Mouse (Mus musculus): ENCODE data around the gene Tbc1d23.

Gene Tbc1d23

DNA sequence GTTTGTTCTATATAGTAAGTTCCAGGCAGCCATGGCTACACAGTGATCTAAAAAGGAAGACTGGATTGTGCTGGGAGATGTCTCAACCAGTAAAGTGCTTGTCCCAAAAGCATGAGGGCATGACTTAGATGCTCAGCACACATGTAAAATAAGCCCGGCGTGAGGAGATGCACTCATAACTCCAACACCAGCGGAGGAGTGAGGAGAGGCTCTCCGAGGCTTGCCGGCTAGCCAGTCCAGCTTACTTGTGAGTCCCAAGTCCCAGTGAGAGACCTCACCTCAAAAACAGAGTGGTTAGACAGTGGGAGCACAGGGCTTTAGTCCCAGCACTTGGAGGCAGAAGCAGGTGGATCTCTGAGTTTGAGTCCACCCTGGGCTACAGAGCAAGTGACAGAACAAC, 66.1 kb downstream of the Tbc1d23 start:
- no peak for DNase-seq (ENCODE audit: inconsistent age in 2 of 2, low spot score in 1 of 2)

GRCm38 (mm10) chr16:57163694-57164093, 67.6 kb downstream of the Tbc1d23 start:
- no peak for DNase-seq (ENCODE audit: inconsistent age in 2 of 2, low spot score in 1 of 2)

- no peak for DNase-seq (ENCODE audit: inconsistent age in 2 of 2, low spot score in 1 of 2)
These were observed 68.5 kb downstream of the Tbc1d23 start for GRCm38 (mm10) chr16:57162841-57163240.

DNA sequence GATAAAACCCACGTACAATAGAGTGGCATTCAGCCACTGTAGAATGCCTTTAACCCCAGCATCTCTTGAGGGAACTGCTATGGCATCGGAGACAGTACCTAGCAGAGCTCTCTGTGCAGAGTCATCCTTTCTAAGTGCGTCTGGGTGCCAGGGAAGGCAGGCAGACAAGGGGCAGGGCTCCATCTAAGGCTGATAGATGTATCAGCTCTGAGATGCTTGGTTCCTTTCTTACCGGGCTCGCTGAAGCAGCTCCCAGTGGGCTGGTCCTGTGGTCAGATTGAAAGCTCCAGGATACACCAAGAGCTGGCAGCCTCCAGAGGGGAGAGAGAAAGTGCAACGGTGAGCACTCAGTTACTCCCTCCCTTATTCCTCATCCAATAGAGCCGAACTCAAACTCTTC, 71.5 kb downstream of the Tbc1d23 start:
- DNase-seq (ENCODE audit: inconsistent age in 2 of 2, low spot score in 1 of 2) = no peak

- no peak for DNase-seq (ENCODE audit: inconsistent age in 2 of 2, low spot score in 1 of 2)
These were observed 73.6 kb downstream of the Tbc1d23 start for GRCm38 (mm10) chr16:57157728-57158127.

- no peak for DNase-seq (ENCODE audit: inconsistent age in 2 of 2, low spot score in 1 of 2)
These were observed 74.2 kb downstream of the Tbc1d23 start for GRCm38 (mm10) chr16:57157076-57157475.

DNA sequence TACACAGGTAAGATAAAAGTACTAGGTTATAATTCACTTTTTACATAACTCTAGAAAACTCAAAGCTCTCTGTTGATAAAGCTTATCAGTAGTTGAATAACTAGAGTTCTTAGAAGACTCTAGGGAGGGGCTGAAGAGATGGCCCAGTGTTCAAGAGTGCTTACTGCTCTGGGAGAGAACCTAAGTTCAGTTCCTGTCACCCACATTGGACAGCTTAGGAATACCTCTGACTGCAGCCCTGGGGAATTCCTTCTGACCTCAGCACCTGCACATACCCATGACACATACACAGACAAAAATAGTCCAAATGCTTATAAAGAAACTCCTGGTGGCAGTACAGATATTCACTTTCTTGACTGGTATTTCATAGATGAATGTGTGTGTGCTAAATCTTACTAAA, 75.4 kb downstream of the Tbc1d23 start:
- DNase-seq (ENCODE audit: inconsistent age in 2 of 2, low spot score in 1 of 2) = no peak

DNA sequence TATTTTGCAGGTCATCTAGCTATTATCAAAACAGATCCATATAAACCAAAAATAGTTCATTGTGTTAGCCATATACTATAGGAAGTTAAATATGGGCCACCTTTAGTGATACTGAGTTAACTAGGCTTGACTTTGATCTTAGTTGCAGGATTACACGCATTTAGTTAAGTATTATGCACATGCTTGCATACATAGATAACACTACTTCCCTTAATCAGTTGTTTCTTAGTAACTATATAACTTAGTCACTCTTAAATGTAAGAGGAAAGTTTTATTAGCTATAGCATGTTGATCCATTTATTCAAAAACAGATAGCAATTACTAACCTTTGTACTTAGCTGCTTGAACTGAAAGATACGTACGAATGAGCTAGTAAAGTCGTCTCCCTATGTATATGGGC, 79.9 kb downstream of the Tbc1d23 start:
- no peak for DNase-seq (ENCODE audit: inconsistent age in 2 of 2, low spot score in 1 of 2)

- peak; percentile 65 to 78 for DNase-seq (ENCODE audit: inconsistent age in 2 of 2, low spot score in 1 of 2)
These were observed 86.6 kb downstream of the Tbc1d23 start for GRCm38 (mm10) chr16:57144741-57145140.

GRCm38 (mm10) chr16:57133611-57134010, 97.7 kb downstream of the Tbc1d23 start:
- DNase-seq (ENCODE audit: inconsistent age in 2 of 2, low spot score in 1 of 2) = no peak

DNA sequence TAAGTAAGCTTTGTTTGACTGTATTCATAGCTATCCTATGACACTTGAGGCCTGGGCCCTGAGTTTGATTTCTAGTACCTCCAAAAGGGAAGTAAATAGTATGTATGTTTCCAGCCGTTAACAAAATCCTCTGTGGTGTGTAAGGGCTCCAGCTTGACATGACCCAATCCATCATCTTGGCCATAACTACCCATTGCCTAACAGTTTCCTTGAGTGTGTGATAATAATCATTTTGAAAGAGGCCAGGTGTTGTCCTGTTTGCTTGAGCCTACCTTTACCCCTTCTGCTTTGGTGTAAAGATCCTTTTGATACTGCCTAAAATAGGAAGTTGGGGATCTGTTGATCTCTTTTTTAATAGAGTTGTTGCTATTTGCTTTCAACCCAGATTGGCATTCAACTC, 99.0 kb downstream of the Tbc1d23 start:
- peak in 1 of 2 experiments; percentile 30 for DNase-seq (ENCODE audit: inconsistent age in 2 of 2, low spot score in 1 of 2)

- DNase-seq (ENCODE audit: inconsistent age in 2 of 2, low spot score in 1 of 2) = no peak
These were observed 99.8 kb downstream of the Tbc1d23 start for GRCm38 (mm10) chr16:57131544-57131943.

- DNase-seq (ENCODE audit: inconsistent age in 2 of 2, low spot score in 1 of 2) = peak in 1 of 2 experiments; percentile 46
These were observed 100.4 kb downstream of the Tbc1d23 start for GRCm38 (mm10) chr16:57130752-57131400.

DNA sequence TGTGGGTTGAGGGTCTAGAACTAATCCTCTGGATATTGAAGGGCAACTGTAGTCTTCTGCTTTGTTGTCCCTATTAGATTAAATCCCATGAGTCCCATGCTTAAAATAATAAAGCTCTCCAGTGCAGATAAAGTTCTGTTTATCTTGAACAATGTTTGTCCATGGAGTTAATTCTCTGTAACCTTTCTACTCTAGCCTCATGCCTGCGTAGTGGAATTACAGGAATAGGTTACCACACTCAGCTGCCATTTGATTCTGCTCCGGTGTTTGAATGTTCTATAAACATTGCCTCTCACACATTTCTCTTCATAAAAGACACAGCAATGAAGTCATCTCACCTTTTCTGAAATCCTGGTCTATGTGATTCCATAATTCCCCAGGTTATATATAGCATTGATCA, 103.5 kb downstream of the Tbc1d23 start:
- DNase-seq (ENCODE audit: inconsistent age in 2 of 2, low spot score in 1 of 2) = no peak

GRCm38 (mm10) chr16:57126268-57126667, 105.0 kb downstream of the Tbc1d23 start:
- peak in 1 of 2 experiments; percentile 21 for DNase-seq (ENCODE audit: inconsistent age in 2 of 2, low spot score in 1 of 2)

DNA sequence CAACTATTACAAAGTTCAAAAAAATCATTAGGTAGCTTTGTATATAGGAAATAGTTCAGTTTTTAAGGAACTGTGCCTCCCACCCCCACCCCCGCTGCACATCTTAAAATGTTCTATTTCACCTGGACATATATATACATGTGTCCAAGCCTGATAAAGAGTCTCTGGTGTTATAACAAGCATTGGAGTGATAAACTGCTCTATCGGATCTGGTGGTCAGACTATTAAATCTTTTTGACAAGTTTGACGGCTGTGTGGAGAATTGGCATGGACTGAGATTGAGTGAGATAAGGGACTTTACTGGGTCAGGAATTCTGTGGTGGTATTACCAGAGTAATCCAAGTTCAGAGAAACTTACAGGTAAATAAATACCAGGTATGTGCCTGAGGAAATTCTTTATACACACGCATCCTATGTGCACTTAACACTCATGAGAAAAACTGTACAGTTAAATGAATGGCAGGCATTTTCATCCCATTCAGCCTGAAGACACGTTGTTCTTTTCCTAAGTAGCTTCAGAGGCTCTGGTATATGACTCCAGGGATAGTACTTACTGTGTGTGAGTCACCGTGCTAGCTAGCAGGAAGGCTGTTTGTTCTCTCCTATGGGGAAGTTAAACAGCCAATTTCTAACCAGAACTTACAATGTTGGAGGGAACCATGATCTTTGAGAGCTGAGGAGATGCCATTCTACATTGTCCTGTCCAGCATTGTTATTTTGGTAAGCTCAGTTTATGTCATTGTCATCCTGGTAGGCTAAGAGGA, 108.4 kb downstream of the Tbc1d23 start:
- peak in 1 of 2 experiments; percentile 62 for DNase-seq (ENCODE audit: inconsistent age in 2 of 2, low spot score in 1 of 2)

DNA sequence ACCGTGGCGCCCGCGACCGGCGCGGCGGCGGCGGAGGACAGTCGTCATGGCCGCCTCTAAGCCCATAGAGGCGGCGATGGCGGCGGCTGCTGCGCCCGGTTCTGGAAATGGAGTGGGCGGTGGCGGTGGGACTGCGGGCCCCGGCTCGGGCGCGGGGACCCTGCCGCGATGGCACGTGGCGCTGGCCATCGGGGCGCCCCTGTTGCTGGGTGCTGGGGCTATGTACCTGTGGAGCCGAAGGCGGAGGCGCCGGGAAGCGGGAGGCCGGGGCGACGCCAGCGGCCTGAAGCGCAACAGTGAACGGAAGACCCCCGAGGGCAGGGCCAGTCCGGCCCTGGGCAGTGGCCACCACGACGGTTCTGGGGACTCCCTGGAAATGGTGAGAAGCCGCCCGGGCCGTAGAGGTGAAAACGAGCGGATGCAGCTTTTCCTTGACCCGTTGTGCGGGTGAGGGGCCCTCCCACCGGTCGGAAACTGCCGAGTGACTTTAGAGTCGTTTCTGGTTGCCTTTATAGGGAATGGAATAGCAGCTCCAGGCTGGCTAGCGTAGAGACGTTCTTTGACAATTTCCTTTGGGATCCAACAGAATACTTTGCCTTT, 109.4 kb downstream of the Tbc1d23 start:
- DNase-seq (ENCODE audit: inconsistent age in 2 of 2, low spot score in 1 of 2) = no peak

DNA sequence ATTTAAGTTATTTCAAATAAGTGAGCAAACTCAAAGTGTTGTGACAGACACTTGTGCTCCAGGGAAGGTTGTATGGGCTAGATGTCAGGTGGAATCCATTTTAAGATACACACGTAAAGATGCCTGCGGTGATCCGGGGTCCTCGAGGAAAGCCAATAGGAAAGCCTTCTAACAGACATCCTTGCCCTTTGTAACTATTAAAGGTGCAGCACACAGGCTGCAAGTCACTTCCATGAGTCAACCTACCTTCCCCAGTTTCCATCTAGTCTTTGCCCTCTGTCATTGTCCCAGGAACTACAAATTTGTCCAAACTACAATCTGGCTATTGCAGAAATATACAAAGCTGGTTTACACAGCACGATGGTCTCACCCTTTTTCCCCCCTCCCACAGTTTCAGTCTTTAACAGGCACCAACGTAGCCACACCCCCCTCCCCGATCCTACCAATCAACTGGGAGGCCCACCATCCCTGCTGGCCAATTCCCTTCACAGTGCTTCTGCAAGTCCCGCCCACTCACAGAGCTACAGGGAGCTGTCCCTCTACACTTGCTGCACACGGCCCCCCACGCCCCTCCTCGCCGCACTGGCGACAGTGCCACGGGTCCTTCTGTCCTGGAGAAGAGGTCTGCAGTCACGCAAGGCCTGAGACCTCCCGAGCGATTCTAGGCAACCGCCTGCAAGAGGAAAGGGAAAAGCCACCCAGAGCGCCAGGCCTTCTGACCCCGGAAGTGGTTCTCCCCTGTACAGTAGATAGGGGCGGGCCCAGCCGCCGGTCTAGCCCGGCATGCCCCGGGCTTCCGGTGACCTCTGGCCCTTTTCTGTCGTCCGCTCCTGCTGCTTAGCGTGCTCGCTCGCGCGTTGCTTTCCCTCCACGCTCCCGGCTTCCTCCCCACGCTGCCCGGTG, 110.1 kb downstream of the Tbc1d23 start, which contains the start of gene Tomm70a:
TSS of gene Tomm70a (plus strand) at position 791 of the 903 bp plus-strand sequence.
- DNase-seq (ENCODE audit: inconsistent age in 2 of 2, low spot score in 1 of 2) = peak; percentile 95 to 99

Measured in adrenal gland, adult (tissue).